Mouse (Mus musculus) 3T3-L1 (cell line): ENCODE results near the gene Dusp16.
A peak's percentile ranks its signal among the peaks of the same experiment; 100 is the strongest.

Source experiments
- DNase-seq: peaks from one replicate; pipeline ENCODE4 v3.0.0-alpha.2; 2015; ENCODE audit warnings: low read depth, low spot score

Gene Dusp16

GRCm38 (mm10) chr6:134792141-134793045, at the start of gene Dusp16:
TSS of gene Dusp16 (minus strand) at chr6:134792625.
- DNase-seq = peak; percentile 98

- no peak for DNase-seq
Measured at GRCm38 (mm10) chr6:134840346-134840745, 47.9 kb upstream of the Dusp16 start.

- no peak for DNase-seq
Measured at GRCm38 (mm10) chr6:134838111-134838510, 45.7 kb upstream of the Dusp16 start.

GRCm38 (mm10) chr6:134834585-134835251, 42.3 kb upstream of the Dusp16 start:
- no peak for DNase-seq

- no peak for DNase-seq
Measured at GRCm38 (mm10) chr6:134830776-134831175, 38.4 kb upstream of the Dusp16 start.

GRCm38 (mm10) chr6:134829786-134830700, 37.6 kb upstream of the Dusp16 start, which contains the start of gene Crebl2:
TSS of gene Crebl2 (plus strand) at chr6:134830154.
- DNase-seq = peak; percentile 100

- no peak for DNase-seq
Measured at GRCm38 (mm10) chr6:134822844-134823243, 30.4 kb upstream of the Dusp16 start.

GRCm38 (mm10) chr6:134820411-134820810, 28.0 kb upstream of the Dusp16 start:
- DNase-seq = no peak

GRCm38 (mm10) chr6:134819741-134820140, 27.3 kb upstream of the Dusp16 start:
- DNase-seq = peak; percentile 62

- peak; percentile 72 for DNase-seq
Measured at GRCm38 (mm10) chr6:134817051-134817928, 24.9 kb upstream of the Dusp16 start.

GRCm38 (mm10) chr6:134813066-134813465, 20.6 kb upstream of the Dusp16 start:
- DNase-seq = no peak

- DNase-seq = no peak
Measured at GRCm38 (mm10) chr6:134807794-134808193, 15.4 kb upstream of the Dusp16 start.

GRCm38 (mm10) chr6:134807091-134807490, 14.7 kb upstream of the Dusp16 start:
- no peak for DNase-seq

GRCm38 (mm10) chr6:134806130-134806529, 13.7 kb upstream of the Dusp16 start:
- no peak for DNase-seq

GRCm38 (mm10) chr6:134804736-134805277, 12.4 kb upstream of the Dusp16 start:
- no peak for DNase-seq

- DNase-seq = no peak
Measured at GRCm38 (mm10) chr6:134802641-134803043, 10.2 kb upstream of the Dusp16 start.

- DNase-seq = no peak
Measured at GRCm38 (mm10) chr6:134801483-134801882, 9.1 kb upstream of the Dusp16 start.

GRCm38 (mm10) chr6:134796297-134796696, 3.9 kb upstream of the Dusp16 start:
- DNase-seq = no peak

GRCm38 (mm10) chr6:134793911-134794520, 1.6 kb upstream of the Dusp16 start:
- DNase-seq = peak; percentile 67
